Mouse (Mus musculus): ENCODE results near the gene Rnf19b.

The Rnf19b gene

GRCm38 (mm10) chr4:129079126-129079525 is 21.1 kb downstream of the Rnf19b start:
- DNase-seq: no peak

- DNase-seq: peak; percentile 79 to 87
Observed at GRCm38 (mm10) chr4:129081041-129081440, 23.0 kb downstream of the Rnf19b start.

GRCm38 (mm10) chr4:129081512-129081911 is 23.4 kb downstream of the Rnf19b start:
- DNase-seq: peak in 1 of 2 experiments; percentile 48

GRCm38 (mm10) chr4:129081939-129082338 is 23.9 kb downstream of the Rnf19b start:
- DNase-seq: no peak

DNA sequence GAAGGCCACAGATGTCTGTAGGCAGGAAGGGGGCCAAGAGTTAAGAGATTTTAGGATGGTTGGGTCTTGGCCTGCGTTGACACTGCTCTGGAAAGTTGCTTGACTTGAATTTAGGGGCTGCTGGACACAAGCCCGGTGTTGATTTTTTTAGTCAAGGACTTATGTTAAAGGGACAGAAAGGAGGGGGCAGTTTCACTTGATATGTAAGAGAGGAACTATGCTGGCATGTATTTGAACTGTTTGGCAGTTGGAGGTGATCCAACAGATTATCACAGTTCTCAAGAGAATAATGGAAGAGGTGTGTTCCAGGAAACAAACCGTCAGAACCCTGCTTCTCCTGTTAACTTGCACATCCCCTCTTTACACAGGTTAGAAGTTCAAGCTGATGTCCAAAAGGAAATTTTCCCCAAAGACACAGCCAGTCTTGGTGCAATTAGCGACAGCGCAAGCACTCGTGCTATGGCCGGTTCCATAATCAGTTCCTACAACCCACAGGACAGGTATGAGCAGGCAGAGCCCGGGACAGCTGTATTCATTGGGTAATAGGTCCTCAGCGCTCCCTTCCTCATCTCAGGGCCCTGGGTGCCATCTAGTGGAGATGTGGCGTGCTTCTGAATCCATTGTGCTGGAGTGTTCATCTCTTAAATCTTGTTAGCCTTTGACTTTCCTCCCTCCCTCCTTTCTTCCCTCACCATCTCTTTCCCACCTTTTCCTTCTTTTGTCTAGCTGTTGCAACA is 24.5 kb downstream of the Rnf19b start:
- peak; percentile 82 to 85 for DNase-seq

GRCm38 (mm10) chr4:129084896-129085295 is 26.8 kb downstream of the Rnf19b start:
- no peak for DNase-seq

- peak; percentile 88 to 89 for DNase-seq
Observed at GRCm38 (mm10) chr4:129086078-129086477, 28.0 kb downstream of the Rnf19b start.

- no peak for DNase-seq
Observed at GRCm38 (mm10) chr4:129087850-129088249, 29.8 kb downstream of the Rnf19b start.

DNA sequence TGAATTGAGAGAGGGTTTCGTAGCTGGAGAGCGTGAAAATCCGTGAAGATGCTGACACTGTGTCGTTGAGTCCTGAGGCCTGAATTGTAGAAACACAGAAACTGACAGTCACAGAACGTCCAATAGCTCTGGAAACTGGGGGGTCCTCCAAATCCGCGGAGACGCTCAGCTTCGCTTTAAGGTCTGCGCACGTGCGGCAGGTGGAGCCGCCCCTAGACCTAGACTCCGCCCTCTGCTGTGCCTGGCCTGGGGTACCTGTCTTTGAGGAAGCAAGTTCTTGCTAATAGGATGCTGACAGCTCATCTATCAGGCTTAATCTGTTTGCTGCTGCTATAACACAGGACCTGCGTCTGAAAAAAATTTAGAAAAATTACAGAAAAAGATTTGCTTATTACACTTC is 37.2 kb downstream of the Rnf19b start:
- DNase-seq: peak in 1 of 2 experiments; percentile 35

DNA sequence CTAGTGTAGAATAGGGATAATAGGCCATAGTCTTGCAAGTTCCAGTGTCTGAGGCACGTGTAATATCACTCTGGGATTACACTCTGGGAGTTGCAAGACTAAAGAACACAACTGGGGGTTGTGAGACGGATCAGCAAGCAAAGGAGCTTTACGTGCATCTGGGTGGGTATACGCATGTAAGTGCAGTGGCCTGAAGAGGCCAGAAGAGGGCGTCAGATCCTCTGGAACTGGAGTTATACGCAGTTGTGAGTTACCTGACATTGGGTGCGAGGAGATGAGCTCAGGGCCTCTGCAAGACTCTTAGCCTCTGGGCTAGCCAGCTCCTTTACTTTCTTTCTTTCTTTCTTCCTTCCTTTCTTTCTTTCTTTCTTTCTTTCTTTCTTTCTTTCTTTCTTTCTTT is 38.9 kb downstream of the Rnf19b start:
- no peak for DNase-seq

- no peak for DNase-seq
Observed at GRCm38 (mm10) chr4:129102133-129102829, 44.2 kb downstream of the Rnf19b start.

- no peak for DNase-seq
Observed at GRCm38 (mm10) chr4:129105356-129105755, 47.3 kb downstream of the Rnf19b start, which contains the start of gene Tmem54. TSS of gene Tmem54 (plus strand) at chr4:129105548.

- no peak for DNase-seq
Observed at GRCm38 (mm10) chr4:129106073-129106472, 48.0 kb downstream of the Rnf19b start.

- peak in 1 of 2 experiments; percentile 59 for DNase-seq
Observed at GRCm38 (mm10) chr4:129107348-129107899, 49.4 kb downstream of the Rnf19b start.

DNA sequence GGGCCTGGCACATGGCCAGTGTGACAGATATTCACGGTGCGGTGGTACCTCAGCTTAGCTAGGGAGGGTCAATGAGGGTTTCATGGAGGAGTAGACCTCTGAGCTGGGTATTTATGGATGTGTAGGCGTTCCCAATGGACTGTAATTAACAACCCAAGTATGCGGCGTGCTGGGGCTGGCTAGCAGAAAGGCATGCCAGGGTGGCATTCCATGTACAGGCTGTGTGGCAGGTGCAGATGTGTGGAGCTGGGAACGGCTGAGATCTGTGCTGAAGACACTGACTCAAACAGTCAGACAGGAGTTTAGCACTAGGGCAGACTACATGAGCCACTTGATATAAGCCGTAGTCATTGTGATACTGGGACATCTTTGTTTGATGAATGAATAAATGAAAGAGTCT is 50.6 kb downstream of the Rnf19b start:
- no peak for DNase-seq

DNA sequence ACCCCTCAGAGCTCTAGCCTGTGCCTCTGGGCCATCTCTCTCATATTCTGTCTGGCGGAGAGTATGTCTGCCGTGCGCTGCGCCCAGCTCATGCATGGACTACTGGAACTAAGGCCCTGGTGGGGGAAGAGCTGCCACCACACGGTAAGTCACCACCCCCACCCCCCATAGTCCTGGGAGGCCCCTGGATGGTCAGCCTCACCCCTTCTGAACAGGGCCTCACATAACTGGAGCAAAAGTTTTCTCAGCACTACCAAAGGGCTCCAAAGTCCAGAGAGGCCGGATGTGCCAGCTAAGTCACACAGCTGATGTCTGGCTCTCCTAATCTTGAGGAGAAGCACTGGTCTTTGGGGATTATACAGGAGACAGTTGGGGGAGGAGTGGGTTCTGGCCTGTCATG is 52.7 kb downstream of the Rnf19b start:
- DNase-seq: no peak

GRCm38 (mm10) chr4:129111350-129111749 is 53.3 kb downstream of the Rnf19b start:
- peak in 1 of 2 experiments; percentile 59 for DNase-seq

DNA sequence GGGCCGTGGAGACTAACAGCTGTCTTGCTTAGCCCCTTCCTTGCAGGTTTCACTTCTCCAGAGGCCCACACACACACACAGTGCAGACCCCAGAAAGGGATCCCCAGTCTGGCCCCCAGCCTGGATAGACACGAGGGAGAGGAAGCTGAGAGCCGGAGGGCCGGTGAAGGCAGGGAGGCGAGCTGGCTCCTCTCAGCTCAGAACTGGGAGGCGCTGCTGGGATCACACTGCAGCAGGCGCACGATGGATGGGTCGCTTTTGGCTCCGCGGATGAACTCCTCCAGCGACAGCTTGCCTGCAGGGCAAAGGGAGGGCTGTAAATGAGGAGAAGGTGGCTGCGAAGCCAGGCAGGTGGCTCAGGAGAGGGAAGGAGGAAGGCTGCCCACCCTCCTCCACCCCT is 54.2 kb downstream of the Rnf19b start:
- peak in 1 of 2 experiments; percentile 60 for DNase-seq

- peak; percentile 94 to 99 for DNase-seq
Observed at GRCm38 (mm10) chr4:129113083-129113988, 55.3 kb downstream of the Rnf19b start.

DNA sequence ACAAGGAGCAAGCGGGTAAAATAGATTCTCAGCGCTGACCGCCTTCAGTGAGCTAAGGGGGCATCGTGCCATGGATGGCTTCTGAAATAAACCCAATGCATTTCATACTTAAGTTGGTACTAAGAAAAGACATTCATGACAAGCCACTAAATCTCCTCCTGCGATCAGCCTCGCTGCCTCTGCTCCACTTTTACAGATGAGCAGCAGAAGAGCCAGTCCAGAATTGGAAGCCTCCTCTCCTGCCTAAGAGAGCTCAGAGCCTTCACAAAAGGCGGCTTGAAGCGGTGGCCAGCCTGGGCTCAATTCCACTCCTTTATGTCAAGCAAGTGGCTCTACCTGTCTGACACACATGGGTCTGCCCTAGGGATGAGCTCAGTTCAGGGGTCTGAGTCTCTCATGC is 58.6 kb downstream of the Rnf19b start:
- DNase-seq: no peak

- DNase-seq: no peak
Observed at GRCm38 (mm10) chr4:129117720-129118510, 59.8 kb downstream of the Rnf19b start.

GRCm38 (mm10) chr4:129119708-129120107 is 61.6 kb downstream of the Rnf19b start:
- DNase-seq: no peak
